Mouse (Mus musculus) myocyte (in vitro differentiated cells): Measurements from ENCODE around the gene Dnajb7.

Experiments
- E2F4 ChIP-seq: IDR thresholded peaks from one replicate; pipeline ENCODE4 v1.6.1; 2011; ENCODE audit warnings: mild to moderate bottlenecking, control low read depth, moderate library complexity; ENCODE audit not compliant: insufficient read depth
- MYOD1 ChIP-seq, 3 experiments: IDR thresholded peaks; one replicate each; pipeline ENCODE4 v1.6.1; 2011; ENCODE audit warnings: control low read depth in 2 of 3, low read depth in 2 of 3, mild to moderate bottlenecking in 2 of 3, moderate library complexity in 1 of 3; ENCODE audit not compliant: insufficient read length in 2 of 3, control insufficient read depth in 1 of 3
- MYOG ChIP-seq, 3 experiments: IDR thresholded peaks; one replicate each; pipeline ENCODE4 v1.6.1; 2011; ENCODE audit warnings: control low read depth in 2 of 3, low read depth in 2 of 3, mild to moderate bottlenecking in 2 of 3; ENCODE audit not compliant: insufficient read length in 2 of 3, control insufficient read depth in 1 of 3, insufficient read depth in 1 of 3
- POLR2A ChIP-seq: IDR thresholded peaks from one replicate; pipeline ENCODE4 v1.6.1; 2011; ENCODE audit warnings: low read depth, mild to moderate bottlenecking, control low read depth, moderate library complexity; ENCODE audit not compliant: insufficient read length
- POLR2AphosphoS2 ChIP-seq: IDR thresholded peaks from one replicate; pipeline ENCODE4 v1.6.1; 2011; ENCODE audit warnings: low read depth, control low read depth; ENCODE audit not compliant: insufficient read length
- SRF ChIP-seq: IDR thresholded peaks from one replicate; pipeline ENCODE4 v1.6.1; 2011; ENCODE audit warnings: low read depth; ENCODE audit not compliant: control insufficient read depth, insufficient read length
- TCF12 ChIP-seq: IDR thresholded peaks from one replicate; pipeline ENCODE4 v1.6.1; 2011; ENCODE audit warnings: mild to moderate bottlenecking, control low read depth; ENCODE audit not compliant: poor library complexity, insufficient read depth, severe bottlenecking
- USF1 ChIP-seq: IDR thresholded peaks from one replicate; pipeline ENCODE4 v1.6.1; 2011; ENCODE audit warnings: low read depth, mild to moderate bottlenecking, control low read depth, moderate library complexity

GRCm38 (mm10) chr15:81365246-81365645 lies 42.9 kb downstream of the Dnajb7 start:
- no peak for TF ChIP-seq POLR2AphosphoS2
- TF ChIP-seq E2F4 = no peak
- no peak for TF ChIP-seq POLR2A
- TF ChIP-seq MYOD1 (IDR thresholded peaks at IDR 0.05; ENCODE audit: control insufficient read depth in 1 of 3, insufficient read length in 2 of 3, low read depth in 2 of 3) = no peak
- TF ChIP-seq MYOG (IDR thresholded peaks at IDR 0.05; ENCODE audit: control insufficient read depth in 1 of 3, insufficient read depth in 1 of 3, insufficient read length in 2 of 3, low read depth in 2 of 3) = no peak
- TF ChIP-seq TCF12 = no peak
- TF ChIP-seq SRF = no peak
- no peak for TF ChIP-seq USF1
